Mouse (Mus musculus): Measurements from ENCODE around the gene Imp3. TPM values are rescaled to one million over a fixed set of nuclear protein-coding genes. Genes with fewer than 3 reads are reported as not detected.
"Not testable (repeated sequence)": the region's sequence is repeated elsewhere in the genome, so short reads cannot be mapped to it uniquely, and the experiment has no call there.

Imp3 gene
- polyA plus RNA-seq, 1 experiment from 2014 or later, result 74.5 TPM

- not testable (repeated sequence) for H3K4me3 ChIP-seq (replicated peaks); ATAC-seq; H3K9me3 ChIP-seq; H3K27me3 ChIP-seq (replicated peaks); H3K36me3 ChIP-seq; H3K4me2 ChIP-seq (replicated peaks); H3K9ac ChIP-seq; H3K27ac ChIP-seq
- H3K4me1 ChIP-seq (replicated peaks), result peaks cover 10% of the 10 kb centered on the region
- WGBS, result 31% methylated on average over 3 of the region's 3 CpGs
Observed at GRCm38 (mm10) chr9:56947481-56947880, 10.2 kb downstream of the Imp3 start.

GRCm38 (mm10) chr9:56948699-56949098 is 11.4 kb downstream of the Imp3 start:
- H3K4me2 ChIP-seq (replicated peaks); ATAC-seq; H3K36me3 ChIP-seq; H3K9ac ChIP-seq; H3K4me3 ChIP-seq (replicated peaks); H3K27ac ChIP-seq; H3K9me3 ChIP-seq; H3K27me3 ChIP-seq (replicated peaks): not testable (repeated sequence)
- WGBS, result 33% methylated on average over 5 of the region's 5 CpGs
- H3K4me1 ChIP-seq (replicated peaks), result peaks cover 10% of the 10 kb centered on the region

DNA sequence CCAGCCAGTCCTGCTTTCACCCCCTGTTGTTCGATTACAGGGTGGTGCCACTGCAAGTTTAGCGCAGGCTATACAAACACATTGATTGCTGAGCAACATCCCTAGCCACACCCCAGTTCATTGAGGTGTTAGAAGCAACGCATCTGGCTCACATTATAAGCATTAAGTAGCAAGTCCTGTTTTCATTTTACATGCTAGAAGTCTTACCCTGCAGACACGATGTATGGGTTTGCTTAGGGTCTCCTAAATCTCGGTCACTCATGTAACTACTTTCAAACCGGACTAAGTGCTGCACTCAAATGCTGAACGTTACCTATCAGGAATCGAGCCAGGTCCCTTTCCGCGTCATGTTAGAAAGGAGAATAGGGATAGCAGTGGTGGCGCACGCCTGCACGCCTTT is 12.5 kb downstream of the Imp3 start:
- H3K9ac ChIP-seq, result peak overlapping the region; percentile 13; the same call in 1 of the 2 replicates
- H3K4me3 ChIP-seq (replicated peaks), result peak overlapping the region; percentile 28
- H3K9me3 ChIP-seq, result no peaks in the 10 kb centered on the region
- WGBS, result 19% methylated on average over 13 of the region's 13 CpGs
- peaks cover 10% of the 10 kb centered on the region for H3K4me1 ChIP-seq (replicated peaks)
- no peak for ATAC-seq
- peak overlapping the region; percentile 80 for H3K4me2 ChIP-seq (replicated peaks)
- no peaks in the 10 kb centered on the region for H3K27me3 ChIP-seq (replicated peaks)
- H3K27ac ChIP-seq, result no peak overlapping the region
- no peaks in the 10 kb centered on the region for H3K36me3 ChIP-seq

DNA sequence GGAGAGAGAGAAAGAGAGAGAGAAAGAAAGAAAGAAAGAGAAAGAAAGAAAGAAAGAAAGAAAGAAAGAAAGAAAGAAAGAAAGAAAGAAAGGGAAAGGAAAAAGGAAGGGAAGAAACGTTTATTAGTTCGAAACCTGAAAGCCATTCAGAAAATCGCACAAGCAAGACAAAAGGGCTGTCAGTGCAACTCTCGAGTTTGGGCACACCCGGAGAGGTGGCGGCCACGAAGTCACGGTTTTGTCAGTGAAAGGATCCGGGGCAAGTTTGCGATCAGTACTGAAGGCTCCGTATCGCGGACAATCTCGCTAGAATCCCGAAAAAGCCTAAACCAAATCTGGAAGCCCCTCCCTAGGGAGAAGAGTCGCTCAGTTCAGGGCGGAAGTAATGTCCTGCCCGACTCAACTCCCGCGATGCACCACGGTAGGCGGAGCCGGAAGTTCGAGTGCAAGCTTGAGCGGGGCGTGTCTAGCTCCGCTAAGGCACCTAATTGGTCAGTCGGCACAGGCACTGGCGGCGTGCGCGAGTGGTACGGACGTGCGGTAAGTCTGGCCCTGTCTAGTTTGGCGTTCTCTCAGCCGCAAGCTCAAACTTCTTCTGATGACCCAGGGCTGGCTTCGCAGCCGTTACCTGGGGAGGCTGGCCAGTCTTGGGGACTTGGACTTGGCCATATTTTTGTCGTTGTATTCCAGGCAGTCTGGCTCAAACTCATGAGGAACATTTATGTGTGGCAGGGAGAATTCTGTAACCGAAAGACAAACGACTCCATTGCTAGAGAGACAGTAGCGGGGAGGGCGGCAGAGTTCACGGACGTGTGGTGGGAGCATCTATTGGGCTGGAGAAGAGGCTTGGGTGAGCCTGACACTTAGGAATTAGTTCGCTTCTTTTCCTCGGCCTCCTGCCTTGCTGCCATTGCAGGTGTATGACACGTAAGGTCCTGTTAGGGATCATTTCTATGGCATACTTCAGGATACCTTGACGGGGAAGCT is 13.4 kb downstream of the Imp3 start, which contains the start of gene Snupn:
Gene Snupn (plus strand): TSS at position 465 of the 987 bp plus-strand sequence.
- peak within 1 kb of the TSS; percentile 89 for H3K27ac ChIP-seq
- peak within 1 kb of the TSS; percentile 61 for H3K9ac ChIP-seq
- WGBS, result under 1% methylated on average over 50 of the region's 50 CpGs
- no peaks in the 10 kb centered on the region for H3K36me3 ChIP-seq
- ATAC-seq, result peak; percentile 100
- peaks cover 10% of the 10 kb centered on the region for H3K4me1 ChIP-seq (replicated peaks)
- H3K9me3 ChIP-seq, result no peaks in the 10 kb centered on the region
- H3K4me2 ChIP-seq (replicated peaks), result peak within 1 kb of the TSS; percentile 80
- H3K27me3 ChIP-seq (replicated peaks), result no peaks in the 10 kb centered on the region
- peak within 1 kb of the TSS; percentile 59 for H3K4me3 ChIP-seq (replicated peaks)

DNA sequence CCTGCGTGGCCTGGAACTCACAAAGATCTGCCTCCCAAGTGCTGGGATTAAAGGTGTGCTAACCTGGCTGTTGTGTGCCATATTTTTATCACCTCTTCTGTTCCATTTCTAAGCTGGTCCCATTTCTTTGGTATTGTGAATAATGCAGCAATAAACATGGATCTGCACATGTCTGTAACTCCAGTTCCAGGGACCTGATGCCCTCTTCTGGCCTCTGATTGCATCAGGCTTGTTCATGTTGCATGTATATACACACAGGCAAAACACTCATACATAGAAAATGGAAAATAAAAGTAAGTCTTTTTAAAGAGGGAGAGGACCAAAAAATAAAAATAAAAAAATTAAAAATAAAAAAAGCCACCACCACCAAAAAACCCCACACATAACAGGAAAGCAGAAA is 16.3 kb downstream of the Imp3 start:
- Histone ChIP-seq H3K27ac (no peak overlapping the region), H3K4me3 (replicated peaks) (no peak overlapping the region), H3K27me3 (replicated peaks) (no peaks in the 10 kb centered on the region), H3K4me1 (replicated peaks) (peaks cover 10% of the 10 kb centered on the region), H3K4me2 (replicated peaks) (no peak overlapping the region), H3K9ac (no peak overlapping the region), H3K36me3 (no peaks in the 10 kb centered on the region), H3K9me3 (no peaks in the 10 kb centered on the region)
- WGBS, result 96% methylated on average over 1 of the region's 1 CpGs
- ATAC-seq, result no peak

DNA sequence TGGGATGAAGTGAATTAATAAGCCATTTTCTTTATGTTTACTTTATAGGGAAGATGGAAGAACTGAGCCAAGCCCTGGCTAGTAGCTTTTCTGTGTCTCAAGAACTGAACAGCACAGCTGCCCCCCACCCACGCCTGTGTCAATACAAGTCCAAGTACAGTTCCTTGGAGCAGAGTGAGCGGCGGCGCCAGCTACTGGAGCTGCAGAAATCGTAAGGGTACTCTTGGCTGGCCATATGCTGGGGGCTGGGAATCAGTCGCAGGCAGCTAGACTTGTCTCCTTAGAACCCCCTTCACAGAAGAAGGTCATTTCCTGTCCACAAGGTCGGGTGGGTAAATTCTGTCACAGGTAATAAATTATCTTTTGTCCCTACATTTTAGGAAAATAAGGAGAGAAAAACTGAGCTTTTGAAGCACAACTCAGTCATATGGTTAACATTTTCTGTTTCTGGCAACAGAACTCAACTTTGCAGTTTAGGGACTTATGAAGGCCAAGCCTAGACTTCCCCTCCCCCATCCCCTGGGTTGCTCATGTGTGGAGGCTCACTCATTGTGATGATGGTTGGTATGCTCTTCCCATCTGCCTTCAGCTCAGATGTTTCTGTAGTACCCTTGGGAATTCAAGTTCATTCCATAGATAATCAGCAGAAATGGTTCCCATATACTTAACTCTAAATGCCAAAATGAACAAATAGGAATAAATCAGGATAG is 19.8 kb downstream of the Imp3 start:
- 73% methylated on average over 7 of the region's 7 CpGs for WGBS
- no peak for ATAC-seq
- H3K27me3 ChIP-seq (replicated peaks), result no peaks in the 10 kb centered on the region

GRCm38 (mm10) chr9:56958689-56959088 is 21.4 kb downstream of the Imp3 start:
- Histone ChIP-seq H3K4me1 (replicated peaks) (no peaks in the 10 kb centered on the region), H3K9me3 (no peaks in the 10 kb centered on the region), H3K4me2 (replicated peaks) (no peak overlapping the region), H3K4me3 (replicated peaks) (no peak overlapping the region), H3K27me3 (replicated peaks) (no peaks in the 10 kb centered on the region), H3K9ac (no peak overlapping the region), H3K36me3 (no peaks in the 10 kb centered on the region), H3K27ac (no peak overlapping the region)
- 94% methylated on average over 2 of the region's 2 CpGs for WGBS
- no peak for ATAC-seq

More for the DNA sequence above, 19.8 kb downstream of the Imp3 start:
- H3K9me3 ChIP-seq, result no peaks in the 10 kb centered on the region
- H3K27ac ChIP-seq, result no peak overlapping the region
- H3K4me1 ChIP-seq (replicated peaks), result no peaks in the 10 kb centered on the region
- no peaks in the 10 kb centered on the region for H3K36me3 ChIP-seq
- no peak overlapping the region for H3K4me2 ChIP-seq (replicated peaks)
- no peak overlapping the region for H3K4me3 ChIP-seq (replicated peaks)
- H3K9ac ChIP-seq, result no peak overlapping the region

DNA sequence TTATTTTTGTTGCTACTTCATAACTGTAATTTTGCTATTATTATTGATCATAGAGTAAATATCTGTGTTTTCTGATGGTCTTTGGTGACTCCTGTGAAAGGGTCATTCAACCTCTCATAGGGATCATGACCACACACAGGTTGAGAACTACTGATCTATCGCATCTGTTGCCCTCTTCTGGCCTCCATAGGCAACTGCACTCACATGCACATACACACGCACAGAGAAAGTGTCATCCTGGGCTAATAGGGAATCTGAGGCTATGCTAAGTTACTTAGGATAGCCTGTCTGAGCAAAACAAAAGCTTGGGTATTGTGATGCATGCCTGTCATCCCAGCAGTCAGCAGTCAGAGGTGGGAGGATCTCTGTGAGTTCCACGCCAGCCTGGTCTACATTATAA is 24.3 kb downstream of the Imp3 start:
- no peak for ATAC-seq
- no peaks in the 10 kb centered on the region for H3K27me3 ChIP-seq (replicated peaks)
- H3K4me3 ChIP-seq (replicated peaks), result no peak overlapping the region
- no peak overlapping the region for H3K4me2 ChIP-seq (replicated peaks)
- no peaks in the 10 kb centered on the region for H3K9me3 ChIP-seq
- H3K4me1 ChIP-seq (replicated peaks), result no peaks in the 10 kb centered on the region
- 91% methylated on average over 3 of the region's 3 CpGs for WGBS
- H3K9ac ChIP-seq, result no peak overlapping the region
- no peaks in the 10 kb centered on the region for H3K36me3 ChIP-seq
- no peak overlapping the region for H3K27ac ChIP-seq

DNA sequence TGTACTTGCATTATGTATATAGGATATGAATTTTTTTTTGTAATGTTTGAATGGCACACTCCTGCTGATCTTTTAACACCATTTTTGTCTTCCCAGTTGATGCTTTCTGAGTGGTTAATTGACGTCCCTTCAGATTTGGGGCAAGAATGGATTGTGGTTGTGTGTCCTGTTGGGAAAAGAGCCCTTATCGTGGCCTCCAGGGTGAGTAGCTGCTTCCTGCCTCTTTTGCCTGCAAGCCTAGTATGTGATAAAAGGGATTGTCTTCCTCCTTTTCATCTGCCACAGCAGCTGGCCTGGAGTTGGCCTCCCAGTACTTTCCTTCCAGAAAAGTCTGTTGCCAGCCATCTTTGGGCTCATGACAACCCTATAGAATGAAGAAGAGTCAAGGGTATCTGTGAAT is 32.9 kb downstream of the Imp3 start:
- H3K4me2 ChIP-seq (replicated peaks), result no peak overlapping the region
- no peak for ATAC-seq
- H3K27me3 ChIP-seq (replicated peaks), result no peaks in the 10 kb centered on the region
- no peaks in the 10 kb centered on the region for H3K4me1 ChIP-seq (replicated peaks)
- no peak overlapping the region for H3K27ac ChIP-seq
- H3K4me3 ChIP-seq (replicated peaks), result no peak overlapping the region
- no peaks in the 10 kb centered on the region for H3K36me3 ChIP-seq
- WGBS, result 74% methylated on average over 2 of the region's 2 CpGs
- no peak overlapping the region for H3K9ac ChIP-seq
- H3K9me3 ChIP-seq, result no peaks in the 10 kb centered on the region

- no peaks in the 10 kb centered on the region for H3K9me3 ChIP-seq
- ATAC-seq, result no peak
- no peaks in the 10 kb centered on the region for H3K4me1 ChIP-seq (replicated peaks)
- no peaks in the 10 kb centered on the region for H3K36me3 ChIP-seq
- H3K4me3 ChIP-seq (replicated peaks), result no peak overlapping the region
- H3K4me2 ChIP-seq (replicated peaks), result no peak overlapping the region
- no peak overlapping the region for H3K9ac ChIP-seq
- no peak overlapping the region for H3K27ac ChIP-seq
- 89% methylated on average over 8 of the region's 8 CpGs for WGBS
- no peaks in the 10 kb centered on the region for H3K27me3 ChIP-seq (replicated peaks)
Observed at GRCm38 (mm10) chr9:56973960-56974524, 36.8 kb downstream of the Imp3 start.

DNA sequence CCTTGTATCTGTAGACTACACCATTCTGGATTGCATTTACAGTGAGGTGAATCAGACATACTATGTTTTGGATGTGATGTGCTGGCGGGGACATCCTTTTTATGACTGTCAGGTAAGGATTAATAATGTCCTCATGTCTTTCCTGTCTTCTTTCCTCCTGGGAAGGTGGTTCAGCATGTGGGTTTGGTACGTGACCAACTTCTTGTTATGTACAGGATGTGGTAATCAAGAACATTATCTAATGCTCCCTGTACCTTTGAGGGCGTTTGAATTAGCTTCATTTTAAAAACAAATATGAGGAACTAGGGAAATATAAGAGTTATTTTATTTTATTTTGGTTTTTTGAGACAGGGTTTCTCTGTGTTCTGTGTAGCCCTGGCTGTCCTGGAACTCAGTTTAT is 37.9 kb downstream of the Imp3 start:
- no peak overlapping the region for H3K27ac ChIP-seq
- no peaks in the 10 kb centered on the region for H3K4me1 ChIP-seq (replicated peaks)
- no peak overlapping the region for H3K4me3 ChIP-seq (replicated peaks)
- H3K36me3 ChIP-seq, result no peaks in the 10 kb centered on the region
- H3K9me3 ChIP-seq, result no peaks in the 10 kb centered on the region
- H3K4me2 ChIP-seq (replicated peaks), result no peak overlapping the region
- no peaks in the 10 kb centered on the region for H3K27me3 ChIP-seq (replicated peaks)
- no peak overlapping the region for H3K9ac ChIP-seq
- ATAC-seq, result no peak
- WGBS, result 86% methylated on average over 3 of the region's 3 CpGs

GRCm38 (mm10) chr9:56980186-56980585 is 42.9 kb downstream of the Imp3 start:
- no peak overlapping the region for H3K27ac ChIP-seq
- no peaks in the 10 kb centered on the region for H3K36me3 ChIP-seq
- H3K27me3 ChIP-seq (replicated peaks), result no peaks in the 10 kb centered on the region
- no peak overlapping the region for H3K4me2 ChIP-seq (replicated peaks)
- H3K9ac ChIP-seq, result no peak overlapping the region
- H3K4me3 ChIP-seq (replicated peaks), result no peak overlapping the region
- 92% methylated on average over 6 of the region's 6 CpGs for WGBS
- no peaks in the 10 kb centered on the region for H3K9me3 ChIP-seq
- ATAC-seq, result no peak
- no peaks in the 10 kb centered on the region for H3K4me1 ChIP-seq (replicated peaks)

Data from intestine, embryonic 15.5 days (tissue).